Comparison of ENCODE assay signal across 9 mouse cellular contexts in the genomic region with DNA sequence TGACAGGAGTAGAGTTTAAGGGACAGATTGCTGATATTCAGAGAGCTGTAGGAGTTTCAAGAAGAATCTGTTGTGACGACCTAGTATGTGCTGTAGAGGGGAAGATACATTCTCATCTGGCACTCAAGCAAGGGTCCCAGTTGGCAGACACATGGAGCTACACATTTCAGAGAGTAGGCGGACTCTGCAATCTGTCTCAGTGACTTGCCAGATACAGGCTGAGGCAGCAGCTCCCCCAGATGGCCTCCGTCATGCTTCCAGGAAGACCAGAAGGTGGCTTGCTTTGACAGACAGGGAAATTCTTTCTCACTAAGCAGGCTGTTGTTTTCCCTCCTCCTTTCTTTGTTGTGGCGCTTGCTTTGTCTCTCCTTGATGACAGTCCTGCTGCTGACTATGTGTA.
DNase-seq lines count a peak whose midpoint lies in the region; ATAC-seq lines count a peak whose summit lies in the region.
"Had no signal": no experiment of that assay in that cellular context is flagged by ENCODE, and none has a peak within 500 bp of the region (broad histone marks: within the 10 kb centered on the region; RNA-seq: fewer than 3 reads in every experiment).

No protein-coding gene starts in this region.

- H3K9me3 ChIP-seq in forebrain, embryonic 13.5 days (replicated peaks): no peaks in the 10 kb centered on the region
- H3K9me3 ChIP-seq in forebrain, embryonic 12.5 days: no peaks in the 10 kb centered on the region
- no peaks in the 10 kb centered on the region for H3K9me3 ChIP-seq in hindbrain, embryonic 13.5 days
- H3K9me3 ChIP-seq: embryonic facial prominence, embryonic 12.5 days had no signal

- WGBS in forebrain, embryonic 13.5 days: 47% methylated on average over 4 of the region's 4 CpGs
- WGBS in forebrain, embryonic 12.5 days: 49% methylated on average over 4 of the region's 4 CpGs
- 44% methylated on average over 4 of the region's 4 CpGs for WGBS in hindbrain, embryonic 13.5 days

- peak; percentile 96 for ATAC-seq in forebrain, embryonic 13.5 days
- ATAC-seq in forebrain, embryonic 12.5 days (ENCODE audit: low FRiP score): no peak
- ATAC-seq in common myeloid progenitor, adult 5-6 weeks (replicated peaks; ENCODE audit: low read depth, poor library complexity, severe bottlenecking): 0 out of 2 replicates have a peak, but pooled peaks have one; percentile 36
- ATAC-seq in hindbrain, embryonic 13.5 days (ENCODE audit: low FRiP score): peak; percentile 59; the same call in 1 of the 2 replicates

- H3K4me2 ChIP-seq in forebrain, embryonic 13.5 days: no peak overlapping the region
- no peak overlapping the region for H3K4me2 ChIP-seq in forebrain, embryonic 12.5 days
- H3K4me2 ChIP-seq in hindbrain, embryonic 13.5 days: no peak overlapping the region
- H3K4me2 ChIP-seq: embryonic facial prominence, embryonic 12.5 days had no signal

- peak; percentile 11 to 15 for DNase-seq in CD8-positive naive resting alpha-beta T cell, adult 2 months (ENCODE audit: low read depth in 2 of 2, low spot score in 2 of 2)
- peak; percentile 43 to 92 for DNase-seq in left cerebral cortex, adult 8-10 months (ENCODE audit: low spot score in 2 of 2)
- DNase-seq in right cerebral cortex, postnatal 14 days: peak; percentile 67
- DNase-seq in urinary bladder, adult 18-20 months (ENCODE audit: low spot score in 2 of 2): no peak

- no peak overlapping the region for H3K9ac ChIP-seq in forebrain, embryonic 13.5 days
- no peak overlapping the region for H3K9ac ChIP-seq in forebrain, embryonic 12.5 days
- H3K9ac ChIP-seq in hindbrain, embryonic 13.5 days: no peak overlapping the region
- H3K9ac ChIP-seq: embryonic facial prominence, embryonic 12.5 days had no signal

- no peak overlapping the region for H3K4me3 ChIP-seq in forebrain, embryonic 13.5 days
- no peak overlapping the region for H3K4me3 ChIP-seq in forebrain, embryonic 12.5 days (replicated peaks)
- no peak overlapping the region for H3K4me3 ChIP-seq in hindbrain, embryonic 13.5 days
- H3K4me3 ChIP-seq: embryonic facial prominence, embryonic 12.5 days had no signal

- no peaks in the 10 kb centered on the region for H3K4me1 ChIP-seq in forebrain, embryonic 13.5 days
- H3K4me1 ChIP-seq in forebrain, embryonic 12.5 days: no peaks in the 10 kb centered on the region
- H3K4me1 ChIP-seq in hindbrain, embryonic 13.5 days (replicated peaks): no peaks in the 10 kb centered on the region; the same call in 1 of the 2 replicates
- H3K4me1 ChIP-seq: embryonic facial prominence, embryonic 12.5 days had no signal

- H3K27me3 ChIP-seq in forebrain, embryonic 13.5 days: no peaks in the 10 kb centered on the region
- no peaks in the 10 kb centered on the region for H3K27me3 ChIP-seq in forebrain, embryonic 12.5 days
- no peaks in the 10 kb centered on the region for H3K27me3 ChIP-seq in hindbrain, embryonic 13.5 days
- H3K27me3 ChIP-seq: embryonic facial prominence, embryonic 12.5 days had no signal

- H3K27ac ChIP-seq in forebrain, embryonic 13.5 days: peak overlapping the region; percentile 35; the same call in 1 of the 2 replicates
- no peak overlapping the region for H3K27ac ChIP-seq in forebrain, embryonic 12.5 days
- H3K27ac ChIP-seq in hindbrain, embryonic 13.5 days: peak overlapping the region; percentile 18; the same call in 1 of the 2 replicates
- H3K27ac ChIP-seq: embryonic facial prominence, embryonic 12.5 days had no signal

- no peaks in the 10 kb centered on the region for H3K36me3 ChIP-seq in forebrain, embryonic 13.5 days (ENCODE audit: poor library complexity, severe bottlenecking)
- H3K36me3 ChIP-seq in forebrain, embryonic 12.5 days (replicated peaks): no peaks in the 10 kb centered on the region
- H3K36me3 ChIP-seq in hindbrain, embryonic 13.5 days: no peaks in the 10 kb centered on the region
- H3K36me3 ChIP-seq: embryonic facial prominence, embryonic 12.5 days had no signal

Comparison
In these comparisons a context has a peak if more than half of its experiments do, and no peak if none do; other contexts are left out.
1. DNase-seq: peak in CD8-positive naive resting alpha-beta T cell, adult 2 months (2 of 2), left cerebral cortex, adult 8-10 months (2 of 2) and right cerebral cortex, postnatal 14 days (single experiment); none in urinary bladder, adult 18-20 months (0 of 2).